Mouse (Mus musculus) kidney, postnatal 14 days (tissue): ENCODE results near the gene Gm20388.

ENCODE experiments used
- DNase-seq: peaks from one replicate; pipeline ENCODE4 v3.0.0; 2022; ENCODE audit warnings: mixed read lengths

Gene Gm20388

GRCm38 (mm10) chr8:122851692-122852545 lies 2941.3 kb downstream of the Gm20388 start:
- DNase-seq = no peak

GRCm38 (mm10) chr8:122852546-122852905 lies 2941.9 kb downstream of the Gm20388 start:
- DNase-seq = no peak

- DNase-seq = no peak
Measured at GRCm38 (mm10) chr8:122853340-122853771, 2942.7 kb downstream of the Gm20388 start.

- DNase-seq = no peak
Measured at GRCm38 (mm10) chr8:122854388-122854787, 2943.7 kb downstream of the Gm20388 start.

- DNase-seq = no peak
Measured at GRCm38 (mm10) chr8:122855123-122855522, 2944.5 kb downstream of the Gm20388 start.

GRCm38 (mm10) chr8:122856288-122856687 lies 2945.6 kb downstream of the Gm20388 start:
- DNase-seq = no peak

- DNase-seq = no peak
Measured at GRCm38 (mm10) chr8:122859843-122860242, 2949.2 kb downstream of the Gm20388 start.

- DNase-seq = no peak
Measured at GRCm38 (mm10) chr8:122864719-122865129, 2954.1 kb downstream of the Gm20388 start.

- no peak for DNase-seq
Measured at GRCm38 (mm10) chr8:122865441-122865840, 2954.8 kb downstream of the Gm20388 start.

- DNase-seq = no peak
Measured at GRCm38 (mm10) chr8:122866231-122866630, 2955.6 kb downstream of the Gm20388 start.

GRCm38 (mm10) chr8:122867982-122868381 lies 2957.3 kb downstream of the Gm20388 start:
- DNase-seq = no peak

- peak; percentile 15 for DNase-seq
Measured at GRCm38 (mm10) chr8:122870377-122870863, 2959.8 kb downstream of the Gm20388 start.

GRCm38 (mm10) chr8:122871663-122872062 lies 2961.0 kb downstream of the Gm20388 start:
- DNase-seq = no peak

- DNase-seq = no peak
Measured at GRCm38 (mm10) chr8:122873171-122873570, 2962.5 kb downstream of the Gm20388 start.

GRCm38 (mm10) chr8:122875186-122875585 lies 2964.5 kb downstream of the Gm20388 start:
- DNase-seq = no peak

- DNase-seq = no peak
Measured at GRCm38 (mm10) chr8:122878231-122878630, 2967.6 kb downstream of the Gm20388 start.

- DNase-seq = no peak
Measured at GRCm38 (mm10) chr8:122880302-122880701, 2969.7 kb downstream of the Gm20388 start.

- DNase-seq = no peak
Measured at GRCm38 (mm10) chr8:122883671-122884070, 2973.0 kb downstream of the Gm20388 start.

GRCm38 (mm10) chr8:122891440-122891839 lies 2980.8 kb downstream of the Gm20388 start:
- DNase-seq = no peak

- no peak for DNase-seq
Measured at GRCm38 (mm10) chr8:122893451-122893850, 2982.8 kb downstream of the Gm20388 start.

- no peak for DNase-seq
Measured at GRCm38 (mm10) chr8:122896317-122896716, 2985.7 kb downstream of the Gm20388 start.

- no peak for DNase-seq
Measured at GRCm38 (mm10) chr8:122897200-122897599, 2986.6 kb downstream of the Gm20388 start.

GRCm38 (mm10) chr8:122898018-122898417 lies 2987.4 kb downstream of the Gm20388 start:
- no peak for DNase-seq

- no peak for DNase-seq
Measured at GRCm38 (mm10) chr8:122898473-122898872, 2987.8 kb downstream of the Gm20388 start.
